ENCODE assay signal across 14 mouse cellular contexts in the genomic region with DNA sequence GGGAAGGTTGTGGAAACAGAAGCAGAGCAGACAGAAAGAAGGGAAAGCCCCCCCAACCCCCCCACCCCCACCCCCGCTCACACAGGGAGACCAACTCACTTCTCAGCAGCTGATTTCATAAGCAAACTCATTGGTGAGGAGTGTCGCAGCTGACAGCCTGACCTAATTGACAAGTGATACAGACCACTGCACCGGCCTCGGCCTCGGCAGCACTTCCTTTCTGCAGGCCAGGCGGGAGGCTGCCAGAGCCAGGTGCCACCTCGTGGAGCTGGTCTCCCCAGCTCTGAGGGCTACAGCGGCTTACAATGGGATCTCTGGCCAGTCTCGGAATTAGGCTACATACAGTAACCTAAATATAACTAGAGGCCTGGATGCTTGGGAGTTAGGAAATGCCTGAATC.
DNase-seq lines count a peak whose midpoint lies in the region; ATAC-seq lines count a peak whose summit lies in the region.
"Had no signal": no experiment of that assay in that cellular context is flagged by ENCODE, and none has a peak within 500 bp of the region (broad histone marks: within the 10 kb centered on the region; RNA-seq: fewer than 3 reads in every experiment).

No protein-coding gene starts in this region.

- H3K9ac ChIP-seq in kidney, embryonic 16.5 days (replicated peaks; ENCODE audit: low read length) = no peak overlapping the region
- no peak overlapping the region; the same call in 1 of the 2 replicates for H3K9ac ChIP-seq in hindbrain, embryonic 16.5 days (ENCODE audit: low read depth, low read length)
- H3K9ac ChIP-seq: liver, embryonic 15.5 days had no signal

- no peaks in the 10 kb centered on the region for H3K27me3 ChIP-seq in heart, embryonic 10.5 days (ENCODE audit: insufficient read depth, poor library complexity, severe bottlenecking)
- 0 out of 2 replicates have a peak, but pooled peaks cover 3% of the 10 kb centered on the region for H3K27me3 ChIP-seq in kidney, embryonic 16.5 days (ENCODE audit: insufficient read depth, low read length)
- no peaks in the 10 kb centered on the region for H3K27me3 ChIP-seq in hindbrain, embryonic 16.5 days (replicated peaks; ENCODE audit: control insufficient read depth, insufficient read depth, low read length)
- H3K27me3 ChIP-seq: liver, embryonic 15.5 days had no signal

- DNase-seq in heart, embryonic 10.5 days (ENCODE audit: low spot score) = no peak
- no peak for DNase-seq in heart, adult 11 months
- no peak for DNase-seq in kidney, adult 9 months
- peak; percentile 95 for DNase-seq in retina, postnatal 1 day
- DNase-seq in spleen, adult 18-20 months = no peak
- DNase-seq in left cerebral cortex, adult 8-10 months (ENCODE audit: low spot score in 2 of 2) = no peak
- DNase-seq: cerebellum, adult 18-20 months; lung, postnatal 36 days; right cerebral cortex, postnatal 25 days had no signal

- H3K4me1 ChIP-seq in heart, embryonic 10.5 days = peaks cover 15% of the 10 kb centered on the region
- H3K4me1 ChIP-seq in kidney, embryonic 16.5 days (ENCODE audit: insufficient read depth, low read length) = peaks cover 24% of the 10 kb centered on the region
- H3K4me1 ChIP-seq in hindbrain, embryonic 16.5 days (ENCODE audit: control insufficient read depth, insufficient read depth, low read depth, low read length) = peaks cover 10% of the 10 kb centered on the region
- H3K4me1 ChIP-seq: liver, embryonic 15.5 days had no signal

- H3K4me2 ChIP-seq in kidney, embryonic 16.5 days (replicated peaks; ENCODE audit: low read depth, low read length) = no peak overlapping the region
- no peak overlapping the region for H3K4me2 ChIP-seq in hindbrain, embryonic 16.5 days (ENCODE audit: low read length)
- H3K4me2 ChIP-seq: liver, embryonic 15.5 days had no signal

- no peaks in the 10 kb centered on the region for H3K9me3 ChIP-seq in heart, embryonic 10.5 days
- H3K9me3 ChIP-seq in kidney, embryonic 16.5 days (ENCODE audit: low read length) = peaks cover 3% of the 10 kb centered on the region; the same call in 1 of the 2 replicates
- H3K9me3 ChIP-seq in hindbrain, embryonic 16.5 days (ENCODE audit: control insufficient read depth, low read length) = 0 out of 2 replicates have a peak, but pooled peaks cover 3% of the 10 kb centered on the region
- H3K9me3 ChIP-seq: liver, embryonic 15.5 days had no signal

- peak; percentile 72 for ATAC-seq in kidney, embryonic 16.5 days (ENCODE audit: low FRiP score, low TSS enrichment)
- 0 out of 2 replicates have a peak, but pooled peaks have one; percentile 30 for ATAC-seq in hindbrain, embryonic 16.5 days
- ATAC-seq: inflammation-experienced regulatory T-cells, adult 6 months had no signal

- H3K27ac ChIP-seq in heart, embryonic 10.5 days = 0 out of 2 replicates have a peak overlapping the region, but pooled peaks have one; percentile 12
- H3K27ac ChIP-seq in kidney, embryonic 16.5 days (ENCODE audit: low read length) = no peak overlapping the region
- 0 out of 2 replicates have a peak overlapping the region, but pooled peaks have one; percentile 39 for H3K27ac ChIP-seq in hindbrain, embryonic 16.5 days (ENCODE audit: low read depth, low read length)
- H3K27ac ChIP-seq: layer of hippocampus, adult 2 months; liver, embryonic 15.5 days had no signal

- H3K36me3 ChIP-seq in heart, embryonic 10.5 days = no peaks in the 10 kb centered on the region
- H3K36me3 ChIP-seq in kidney, embryonic 16.5 days (ENCODE audit: insufficient read depth, low read length) = no peaks in the 10 kb centered on the region
- no peaks in the 10 kb centered on the region for H3K36me3 ChIP-seq in hindbrain, embryonic 16.5 days (ENCODE audit: control insufficient read depth, insufficient read depth, low read length)
- H3K36me3 ChIP-seq: liver, embryonic 15.5 days had no signal

- no peak overlapping the region for H3K4me3 ChIP-seq in heart, embryonic 10.5 days
- no peak overlapping the region for H3K4me3 ChIP-seq in kidney, embryonic 16.5 days (ENCODE audit: low read length)
- H3K4me3 ChIP-seq in hindbrain, embryonic 16.5 days (ENCODE audit: low read length) = no peak overlapping the region
- H3K4me3 ChIP-seq: layer of hippocampus, adult 2 months; liver, embryonic 15.5 days had no signal

- 16% methylated on average over 9 of the region's 9 CpGs for WGBS in heart, embryonic 10.5 days
- WGBS in kidney, embryonic 16.5 days = 24% methylated on average over 9 of the region's 9 CpGs
- WGBS in hindbrain, embryonic 16.5 days = 28% methylated on average over 9 of the region's 9 CpGs
